Mouse (Mus musculus): ENCODE results near the gene Olfr734. TPM values are rescaled to one million over a fixed set of nuclear protein-coding genes. Genes with fewer than 3 reads are reported as not detected.

Gene Olfr734
- polyA plus RNA-seq (2012; rRNA removed) = not detected in 2 replicates

DNA sequence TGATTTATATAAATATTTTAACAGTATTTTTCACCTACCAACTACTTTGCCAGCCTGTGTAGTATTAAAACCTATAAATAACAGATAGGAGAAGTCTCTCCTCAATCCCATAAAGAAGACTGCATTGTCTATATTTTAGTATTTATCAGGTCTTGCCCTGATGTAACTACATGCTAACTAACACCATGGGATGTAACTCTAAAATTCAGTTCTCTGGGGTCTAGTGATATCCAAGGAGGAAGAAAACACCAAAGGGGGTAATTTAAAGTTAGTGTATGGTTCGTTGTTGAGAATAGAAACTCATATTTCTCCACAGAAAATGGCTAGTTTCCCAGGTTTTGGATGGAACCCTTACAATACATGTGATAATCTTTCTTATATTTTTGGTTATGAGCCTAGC, at the start of gene Olfr734:
Gene Olfr734, minus strand, starts transcription at position 101 of the 400 bp plus-strand sequence.

GRCm38 (mm10) chr14:50357593-50357992, 31.0 kb upstream of the Olfr734 start, which contains the start of gene Tlr11:
TSS of gene Tlr11 (plus strand) at chr14:50357914.

DNA sequence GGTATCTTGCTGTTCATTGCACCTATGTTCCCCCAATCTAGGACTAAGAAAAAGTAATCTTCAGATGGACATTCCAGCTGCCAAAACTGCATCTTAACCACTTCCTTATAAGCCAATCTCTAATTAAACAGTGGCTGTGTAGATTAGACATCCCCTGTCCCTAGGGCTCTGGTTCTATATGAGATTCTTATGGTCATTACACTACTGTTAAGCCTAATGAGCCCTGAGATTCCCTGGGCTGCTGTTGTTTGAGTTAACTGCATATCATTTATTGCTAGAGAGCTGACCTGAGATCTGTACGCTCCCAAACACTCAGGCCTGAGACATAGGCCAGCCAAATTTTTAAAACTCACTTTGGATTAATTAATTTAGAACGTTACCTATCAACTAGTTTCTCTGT, 22.2 kb upstream of the Olfr734 start, which contains the start of gene Olfr735:
Gene Olfr735, minus strand, starts transcription at position 77 of the 400 bp plus-strand sequence.

DNA sequence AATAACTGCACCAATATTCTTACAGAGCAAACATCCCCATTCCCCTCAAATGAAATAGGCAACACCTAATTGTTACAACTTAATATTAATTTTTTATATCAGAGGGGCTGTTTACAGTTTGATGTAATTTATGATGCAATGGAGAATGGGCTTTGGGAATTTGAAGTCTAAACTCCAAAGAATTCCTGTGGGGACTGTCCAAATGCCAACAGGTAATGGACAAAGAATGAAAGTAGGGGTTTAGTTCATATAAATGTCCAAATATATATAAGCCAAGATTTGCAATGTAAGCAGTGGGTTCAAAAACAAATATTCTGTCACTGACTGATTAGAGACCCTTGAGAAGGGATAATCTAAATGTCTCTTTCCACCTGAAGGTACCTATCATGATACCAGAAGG, 25.1 kb downstream of the Olfr734 start, which contains the start of gene Olfr733:
Gene Olfr733, minus strand, starts transcription at position 101 of the 400 bp plus-strand sequence.

GRCm38 (mm10) chr14:50284106-50284505, 42.5 kb downstream of the Olfr734 start, which contains the start of gene Olfr732:
TSS of gene Olfr732 (minus strand) at chr14:50284206.

Other genes with a start within 250 kb of the Olfr734 start
- gene Olfr726, start 235.8 kb downstream of the Olfr734 start, polyA plus RNA-seq (2012; rRNA removed) = not detected in 2 replicates
- not detected in 2 replicates for gene Olfr727, start 203.6 kb downstream of the Olfr734 start, polyA plus RNA-seq (2012; rRNA removed)
- gene Olfr728, start 184.1 kb downstream of the Olfr734 start, polyA plus RNA-seq (2012; rRNA removed) = not detected in 2 replicates
- gene Olfr729, start 173.9 kb downstream of the Olfr734 start, polyA plus RNA-seq (2012; rRNA removed) = not detected in 2 replicates
- not detected in 2 replicates for gene Olfr730, start 138.6 kb downstream of the Olfr734 start, polyA plus RNA-seq (2012; rRNA removed)
- gene Olfr731, start 84.9 kb downstream of the Olfr734 start, polyA plus RNA-seq (2012; rRNA removed) = not detected in 2 replicates
- gene Olfr732, start 42.6 kb downstream of the Olfr734 start, polyA plus RNA-seq (2012; rRNA removed) = not detected in 2 replicates
- gene Olfr733, start 25.2 kb downstream of the Olfr734 start, polyA plus RNA-seq (2012; rRNA removed) = not detected in 2 replicates
- not detected in 2 replicates for gene Olfr735, start 22.1 kb upstream of the Olfr734 start, polyA plus RNA-seq (2012; rRNA removed)
- gene Tlr11, start 31.2 kb upstream of the Olfr734 start, polyA plus RNA-seq (2012; rRNA removed) = 0.02 TPM in 1 of 2 replicates, not detected in the other
- not detected in 2 replicates for gene Olfr736, start 54.4 kb upstream of the Olfr734 start, polyA plus RNA-seq (2012; rRNA removed)
- not detected in 2 replicates for gene Olfr738, start 80.8 kb upstream of the Olfr734 start, polyA plus RNA-seq (2012; rRNA removed)
- gene Olfr739, start 91.9 kb upstream of the Olfr734 start, polyA plus RNA-seq (2012; rRNA removed) = not detected in 2 replicates
- not detected in 2 replicates for gene Olfr740, start 118.8 kb upstream of the Olfr734 start, polyA plus RNA-seq (2012; rRNA removed)
- not detected in 2 replicates for gene Olfr741, start 146.0 kb upstream of the Olfr734 start, polyA plus RNA-seq (2012; rRNA removed)
- gene Olfr742, start 176.8 kb upstream of the Olfr734 start, polyA plus RNA-seq (2012; rRNA removed) = not detected in 2 replicates
- gene Olfr743, start 195.1 kb upstream of the Olfr734 start, polyA plus RNA-seq (2012; rRNA removed) = not detected in 2 replicates